Mouse (Mus musculus) embryo, embryonic 10.5 days (tissue): Measurements from ENCODE around the gene Klf12.

Experiments
- DNase-seq: peaks from one replicate; pipeline ENCODE4 v3.0.0-alpha.2; 2015; ENCODE audit warnings: low spot score

Klf12 gene

GRCm38 (mm10) chr14:100284119-100284860 is at the start of gene Klf12:
Klf12 (minus strand) TSS chr14:100284679.
- peak; percentile 89 for DNase-seq

DNA sequence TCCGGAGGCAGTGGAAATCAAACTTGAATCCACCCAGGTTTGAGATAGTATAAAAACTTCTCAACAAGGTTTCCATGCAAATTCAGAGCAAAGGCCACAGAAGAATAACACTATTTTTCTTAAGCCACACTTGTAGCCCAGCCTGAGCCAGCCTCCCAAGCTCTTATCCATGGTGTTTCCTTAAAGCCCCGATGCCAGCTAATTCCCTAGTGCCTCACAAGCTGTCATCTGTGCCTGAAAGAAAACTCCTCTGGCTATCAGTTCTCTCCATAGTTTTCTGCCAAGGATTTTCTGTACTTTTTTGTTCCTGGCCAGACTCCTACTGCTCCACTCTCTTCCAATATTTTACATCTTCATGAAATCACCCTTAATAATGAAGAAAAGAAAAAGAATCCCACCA is 48.9 kb upstream of the Klf12 start:
- no peak for DNase-seq

- DNase-seq: no peak
Measured at GRCm38 (mm10) chr14:100328602-100329276, 44.3 kb upstream of the Klf12 start.

GRCm38 (mm10) chr14:100324303-100324702 is 39.8 kb upstream of the Klf12 start:
- DNase-seq: no peak

- no peak for DNase-seq
Measured at GRCm38 (mm10) chr14:100322012-100322411, 37.5 kb upstream of the Klf12 start.

DNA sequence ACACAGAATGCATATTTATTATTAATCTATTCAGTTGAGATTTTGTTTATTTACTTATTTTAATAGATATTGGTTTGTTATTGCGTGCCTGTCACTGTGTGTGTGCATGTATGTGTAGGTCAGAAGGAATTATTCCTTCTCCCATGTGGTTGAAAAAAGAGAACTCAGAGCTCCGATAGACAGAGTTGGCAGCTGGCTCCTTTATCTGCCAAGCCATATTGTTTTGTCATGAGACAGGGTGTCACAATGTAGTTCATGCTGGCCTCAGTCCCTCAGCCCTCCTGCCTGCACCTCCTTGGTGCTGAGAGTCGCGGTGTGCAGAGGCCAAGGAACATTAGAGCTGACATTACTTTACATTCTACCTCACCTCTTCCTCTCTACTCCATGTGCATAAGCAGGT is 32.3 kb upstream of the Klf12 start:
- no peak for DNase-seq

GRCm38 (mm10) chr14:100314099-100314498 is 29.6 kb upstream of the Klf12 start:
- DNase-seq: peak; percentile 33

DNA sequence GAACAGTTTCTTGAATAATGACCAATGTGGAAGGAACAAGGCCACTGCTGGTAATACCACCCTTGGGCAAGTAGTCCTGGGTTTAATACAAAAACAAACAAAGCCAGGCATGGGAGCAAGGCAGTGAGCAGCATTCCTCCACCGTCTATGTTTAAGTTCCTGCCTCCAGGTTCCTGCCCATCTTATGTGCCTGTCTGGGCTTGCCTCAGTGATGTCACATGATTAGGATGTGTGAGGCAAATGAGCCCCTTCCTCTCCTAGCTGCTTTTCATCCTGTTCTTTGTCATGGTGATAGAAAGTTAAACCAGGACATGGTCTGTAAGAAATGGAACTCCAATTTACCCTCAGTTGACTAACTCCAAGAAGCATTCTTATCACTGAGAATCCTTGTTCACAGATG is 16.4 kb upstream of the Klf12 start:
- DNase-seq: no peak

DNA sequence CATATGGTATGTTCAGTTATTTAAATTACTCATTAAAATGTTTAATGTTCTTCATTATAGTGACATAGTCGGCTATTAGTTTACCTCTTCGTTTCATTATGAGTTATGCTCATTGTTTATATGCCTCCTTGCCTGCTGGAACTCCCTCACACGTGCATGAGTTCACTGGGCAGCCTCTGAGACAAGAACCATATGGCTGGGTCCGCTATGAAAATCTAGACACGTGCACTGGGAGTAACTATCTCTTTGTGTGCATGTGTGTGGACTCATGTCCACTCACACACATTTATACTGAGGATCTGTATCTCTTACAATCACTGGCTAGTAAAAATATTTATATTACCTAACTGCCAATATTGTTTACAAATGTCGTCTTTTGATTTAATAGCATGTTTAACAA is 14.4 kb upstream of the Klf12 start:
- peak; percentile 26 for DNase-seq

- peak; percentile 63 for DNase-seq
Measured at GRCm38 (mm10) chr14:100286586-100287241, 2.2 kb upstream of the Klf12 start.

- peak; percentile 80 for DNase-seq
Measured at GRCm38 (mm10) chr14:100285656-100286585, 1.4 kb upstream of the Klf12 start.

GRCm38 (mm10) chr14:100284861-100285655 is 579 bp upstream of the Klf12 start:
- DNase-seq: peak; percentile 91

GRCm38 (mm10) chr14:100283411-100284118 is 914 bp downstream of the Klf12 start:
- peak; percentile 70 for DNase-seq

- DNase-seq: peak; percentile 23
Measured at GRCm38 (mm10) chr14:100282651-100283050, 1.8 kb downstream of the Klf12 start.

DNA sequence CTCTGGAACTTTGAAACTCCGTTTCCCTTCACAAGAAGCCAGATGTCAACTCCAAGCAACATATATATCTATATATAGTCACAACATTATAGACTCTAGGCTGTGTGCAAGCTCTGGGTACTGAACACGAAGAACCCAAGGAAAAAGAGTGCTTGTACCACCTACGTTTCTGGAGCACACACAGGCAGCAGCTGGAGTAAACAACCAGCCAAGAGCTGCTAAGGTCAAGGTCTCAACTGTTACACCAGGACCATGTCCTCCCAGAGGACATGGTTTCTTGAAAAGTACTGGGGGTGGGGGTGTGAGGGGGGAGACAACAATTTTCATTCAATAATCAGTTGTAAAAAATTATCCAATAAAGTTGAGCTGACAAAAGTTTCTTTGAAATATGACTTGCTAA is 2.7 kb downstream of the Klf12 start:
- no peak for DNase-seq

DNA sequence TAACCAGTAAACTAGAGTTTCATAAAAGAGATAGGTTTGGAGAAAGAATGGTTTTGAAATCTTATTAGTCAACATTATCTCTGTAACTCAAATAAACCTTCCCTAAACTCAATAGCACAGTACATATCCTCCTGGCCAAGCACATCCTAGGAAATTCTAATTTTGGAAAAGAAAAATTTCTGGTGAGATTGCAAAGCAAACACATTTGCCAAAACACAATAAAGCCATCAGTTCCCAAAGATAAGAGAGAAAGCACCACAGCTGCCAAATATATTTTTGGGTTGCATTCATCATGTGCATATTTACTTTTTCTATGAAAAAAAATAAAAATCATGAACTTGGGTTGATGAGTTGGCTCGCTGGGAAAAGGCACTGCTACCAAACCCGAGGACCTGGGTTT is 10.3 kb downstream of the Klf12 start:
- DNase-seq: no peak

GRCm38 (mm10) chr14:100260531-100260930 is 23.9 kb downstream of the Klf12 start:
- no peak for DNase-seq

- DNase-seq: no peak
Measured at GRCm38 (mm10) chr14:100243046-100243445, 41.4 kb downstream of the Klf12 start.

- DNase-seq: no peak
Measured at GRCm38 (mm10) chr14:100239874-100240273, 44.6 kb downstream of the Klf12 start.

DNA sequence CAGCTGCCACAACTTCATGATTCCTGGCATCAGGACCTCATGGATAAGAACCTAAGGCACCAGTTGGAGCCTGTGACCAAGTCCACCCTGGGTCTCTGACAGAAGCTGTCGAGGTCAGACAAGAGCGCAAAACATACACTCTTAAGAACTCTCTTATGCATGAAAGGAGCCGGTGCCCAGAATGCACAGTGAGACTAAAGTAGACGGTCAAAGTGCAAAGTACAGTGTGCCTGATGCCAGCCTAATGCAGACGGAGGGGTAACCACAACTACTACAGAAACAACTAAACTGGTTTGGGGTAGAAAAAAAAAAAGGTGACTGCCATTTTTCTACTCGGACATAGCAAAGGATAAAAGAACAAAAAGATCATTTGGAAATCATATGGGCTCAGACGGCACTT is 47.7 kb downstream of the Klf12 start:
- DNase-seq: no peak
